Mouse (Mus musculus) embryonic fibroblast, embryonic 13.5 days (primary cell): ENCODE results near the gene Wdr66. TPM values are rescaled to one million over a fixed set of nuclear protein-coding genes. Genes with fewer than 3 reads are reported as not detected.

ENCODE experiments used
- H3K27ac ChIP-seq: 2 replicates; pipeline ENCODE4 v1.5.1; 2012; ENCODE audit warnings: low read length, control low read depth, inconsistent platforms; ENCODE audit not compliant: insufficient read depth
- H3K4me1 ChIP-seq: 2 replicates; pipeline ENCODE4 v1.6.1; 2011; ENCODE audit warnings: low read length; ENCODE audit not compliant: control insufficient read depth, insufficient read depth
- H3K4me3 ChIP-seq: 2 replicates; pipeline ENCODE4 v1.5.1; 2011; ENCODE audit warnings: mild to moderate bottlenecking, control low read depth, low read length; ENCODE audit not compliant: insufficient read depth
- CTCF ChIP-seq: IDR thresholded peaks from 2 replicates; pipeline ENCODE4 v1.5.1; 2011; ENCODE audit warnings: mild to moderate bottlenecking, control low read depth, low read length, moderate library complexity, borderline replicate concordance; ENCODE audit not compliant: insufficient read depth
- POLR2A ChIP-seq: IDR thresholded peaks from 2 replicates; pipeline ENCODE4 v1.6.1; 2011; ENCODE audit warnings: low read depth, mild to moderate bottlenecking, control low read depth, low read length, moderate library complexity
- polyA plus RNA-seq: library from polyadenylated mRNA; stranded (reverse); fragments of >200 nt; gene quantifications from 2 replicates; pipeline ENCODE4 v1.2.4, GENCODE M21; 2011; ENCODE audit warnings: low read depth; ENCODE audit not compliant: missing spikeins, insufficient read length

Gene Wdr66
- polyA plus RNA-seq, 1 experiment = 0.77 TPM

- TF ChIP-seq POLR2A = no peak
- TF ChIP-seq CTCF = no peak
- Histone ChIP-seq H3K27ac (no peak overlapping the region), H3K4me3 (no peak overlapping the region), H3K4me1 (no peaks in the 10 kb centered on the region)
Observed at GRCm38 (mm10) chr5:123376569-123376968, 124.7 kb downstream of the Wdr66 start.

Other genes starting within 250 kb of the Wdr66 start
- 9.3 and 10.6 TPM in 2 replicates for gene Orai1, start 237.0 kb upstream of the Wdr66 start, polyA plus RNA-seq
- gene Morn3, start 205.1 kb upstream of the Wdr66 start, polyA plus RNA-seq = not detected in 2 replicates
- gene Tmem120b, start 183.7 kb upstream of the Wdr66 start, polyA plus RNA-seq = 5.5 and 9.1 TPM in 2 replicates
- gene Rhof, start 119.4 kb upstream of the Wdr66 start, polyA plus RNA-seq = 2.3 and 2.4 TPM in 2 replicates
- 12.4 and 15.1 TPM in 2 replicates for gene Setd1b, start 109.9 kb upstream of the Wdr66 start, polyA plus RNA-seq
- gene Psmd9, start 82.7 kb upstream of the Wdr66 start, polyA plus RNA-seq = 23.0 and 28.4 TPM in 2 replicates
- gene Hpd, start 69.4 kb upstream of the Wdr66 start, polyA plus RNA-seq = not detected in 2 replicates
- gene Bcl7a, start 91.7 kb downstream of the Wdr66 start, polyA plus RNA-seq = 9.9 and 11.2 TPM in 2 replicates
- 22.4 and 24.1 TPM in 2 replicates for gene Mlxip, start 142.7 kb downstream of the Wdr66 start, polyA plus RNA-seq
- not detected in 2 replicates for gene Lrrc43, start 237.2 kb downstream of the Wdr66 start, polyA plus RNA-seq
- gene Il31, start 237.4 kb downstream of the Wdr66 start, polyA plus RNA-seq = not detected in 2 replicates